Comparison of ENCODE assay signal across 12 mouse cellular contexts in the genomic region with DNA sequence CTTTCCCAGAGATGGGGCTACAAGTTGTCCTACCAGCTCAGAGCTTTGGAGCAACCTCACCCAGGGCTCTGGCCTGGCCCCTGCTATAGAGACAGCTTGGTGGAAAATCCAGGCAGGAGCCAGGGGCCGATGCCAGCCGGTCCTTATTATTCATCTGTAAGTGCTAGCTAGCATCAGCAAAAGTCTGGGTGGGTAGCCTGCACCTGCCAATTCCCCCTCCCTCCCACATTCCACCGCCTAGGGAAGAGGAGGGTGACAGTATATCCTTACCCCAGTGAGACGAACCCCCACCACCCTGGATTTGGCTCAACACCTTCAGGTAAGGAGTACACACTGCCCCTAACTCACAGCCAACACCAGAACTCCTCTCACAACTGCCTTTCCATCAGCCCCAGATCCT. TPM values are rescaled to one million over a fixed set of nuclear protein-coding genes. Genes with fewer than 3 reads are reported as not detected.
DNase-seq lines count a peak whose midpoint lies in the region; ATAC-seq and TF ChIP-seq lines count a peak whose summit lies in the region.
"Had no signal": no experiment of that assay in that cellular context is flagged by ENCODE, and none has a peak within 500 bp of the region (broad histone marks: within the 10 kb centered on the region; RNA-seq: fewer than 3 reads in every experiment).

No protein-coding gene starts in this region.

- no peak overlapping the region for H3K9ac ChIP-seq in heart, embryonic 12.5 days
- H3K9ac ChIP-seq in midbrain, postnatal 0 days (replicated peaks; ENCODE audit: low read length, poor library complexity, severe bottlenecking): no peak overlapping the region
- H3K9ac ChIP-seq: embryonic facial prominence, embryonic 12.5 days; lung, embryonic 15.5 days had no signal

- WGBS in heart, embryonic 12.5 days: 81% methylated on average over 4 of the region's 4 CpGs
- WGBS in midbrain, postnatal 0 days: 83% methylated on average over 4 of the region's 4 CpGs

- H3K4me2 ChIP-seq in heart, embryonic 12.5 days: no peak overlapping the region
- no peak overlapping the region for H3K4me2 ChIP-seq in midbrain, postnatal 0 days (ENCODE audit: low read depth, low read length, poor library complexity, severe bottlenecking)
- H3K4me2 ChIP-seq: embryonic facial prominence, embryonic 12.5 days; lung, embryonic 15.5 days had no signal

- no peaks in the 10 kb centered on the region for H3K27me3 ChIP-seq in heart, embryonic 12.5 days (replicated peaks)
- H3K27me3 ChIP-seq in midbrain, postnatal 0 days (ENCODE audit: insufficient read depth, low read length): no peaks in the 10 kb centered on the region
- H3K27me3 ChIP-seq: embryonic facial prominence, embryonic 12.5 days; lung, embryonic 15.5 days had no signal

- H3K36me3 ChIP-seq in heart, embryonic 12.5 days: no peaks in the 10 kb centered on the region
- no peaks in the 10 kb centered on the region for H3K36me3 ChIP-seq in midbrain, postnatal 0 days (ENCODE audit: insufficient read depth, low read length)
- H3K36me3 ChIP-seq: embryonic facial prominence, embryonic 12.5 days; lung, embryonic 15.5 days had no signal

- peak overlapping the region; percentile 65; the same call in 1 of the 2 replicates for H3K27ac ChIP-seq in heart, embryonic 12.5 days (ENCODE audit: poor library complexity, severe bottlenecking)
- H3K27ac ChIP-seq in midbrain, postnatal 0 days (ENCODE audit: low read depth, low read length): no peak overlapping the region
- H3K27ac ChIP-seq: embryonic facial prominence, embryonic 12.5 days; lung, embryonic 15.5 days had no signal

- no peak overlapping the region for H3K4me3 ChIP-seq in heart, embryonic 12.5 days
- H3K4me3 ChIP-seq in midbrain, postnatal 0 days (ENCODE audit: low read depth, low read length): no peak overlapping the region
- H3K4me3 ChIP-seq: embryonic facial prominence, embryonic 12.5 days; lung, embryonic 15.5 days had no signal

- no peaks in the 10 kb centered on the region for H3K9me3 ChIP-seq in heart, embryonic 12.5 days (replicated peaks)
- no peaks in the 10 kb centered on the region for H3K9me3 ChIP-seq in midbrain, postnatal 0 days (ENCODE audit: low read length)
- H3K9me3 ChIP-seq: embryonic facial prominence, embryonic 12.5 days; lung, embryonic 15.5 days had no signal

- TF ChIP-seq CTCF in midbrain, postnatal 0 days (IDR thresholded peaks at IDR 0.05): no peak

- ATAC-seq in heart, embryonic 12.5 days (ENCODE audit: insufficient number of reproducible peaks, low FRiP score): no peak
- no peak for ATAC-seq in midbrain, postnatal 0 days (ENCODE audit: low FRiP score)

- H3K4me1 ChIP-seq in heart, embryonic 12.5 days (replicated peaks): peaks cover 62% of the 10 kb centered on the region
- peaks cover 6% of the 10 kb centered on the region; the same call in 1 of the 2 replicates for H3K4me1 ChIP-seq in midbrain, postnatal 0 days (ENCODE audit: insufficient read depth, low read length)
- H3K4me1 ChIP-seq: lung, embryonic 15.5 days had no signal

- no peak for DNase-seq in heart, postnatal 14 days
- DNase-seq in testis, postnatal 10 days (ENCODE audit: low spot score): peak; percentile 40
- DNase-seq in testis, postnatal 14 days (ENCODE audit: low spot score): no peak
- peak; percentile 57 to 61 for DNase-seq in cerebellum, postnatal 36 days
- no peak for DNase-seq in midbrain, postnatal 0 days (ENCODE audit: low spot score)
- no peak for DNase-seq in adrenal gland, adult 2 months
- DNase-seq: kidney, postnatal 10 days; spleen, adult 18-20 months had no signal

- intact Hi-C loops in heart, postnatal 14 days (cut with DNase I): no loop called here

RNA-seq across cellular contexts. Expression of gene Dkk3, which starts 30.9 kb away (rescaled TPM):
- polyA plus RNA-seq in heart, embryonic 12.5 days (2016; fragmentation: Nextera tagmentation; extraction: Ambion mirVana): 91.4 and 96.7 TPM in 2 replicates
- 10 to 100 TPM; 21.3 to 48.5 TPM for total RNA-seq in heart, postnatal 14 days (2021)
- 30.9 and 31.8 TPM in 2 replicates for total RNA-seq in midbrain, postnatal 0 days (2014; rRNA removed)
- 36.7 and 38.8 TPM in 2 replicates for polyA plus RNA-seq in midbrain, postnatal 0 days (2015; fragmentation: Nextera tagmentation; extraction: Ambion mirVana)
- total RNA-seq in adrenal gland, adult 2 months (2021): 10 to 100 TPM; 18.9 to 21.6 TPM
- polyA plus RNA-seq in adrenal gland, adult 2 months (2012; rRNA removed): 13.1 and 14.2 TPM in 2 replicates
- total RNA-seq: hematopoietic stem cell, adult 5-6 weeks had no signal

Comparison
In these comparisons a context has a peak if more than half of its experiments do, and no peak if none do; other contexts are left out.
1. DNase-seq: peak in testis, postnatal 10 days (single experiment) and cerebellum, postnatal 36 days (2 of 2); none in heart, postnatal 14 days (0 of 2), testis, postnatal 14 days (single experiment), midbrain, postnatal 0 days (single experiment) and adrenal gland, adult 2 months (single experiment).